Mouse (Mus musculus): ENCODE data around the gene Csf2rb2. TPM values are rescaled to one million over a fixed set of nuclear protein-coding genes. Genes with fewer than 3 reads are reported as not detected.
"Not testable (repeated sequence)": the region's sequence is repeated elsewhere in the genome, so short reads cannot be mapped to it uniquely, and the experiment has no call there.

Csf2rb2 gene
- polyA plus RNA-seq, 1 experiment from 2014 or later: 0.39 TPM

DNA sequence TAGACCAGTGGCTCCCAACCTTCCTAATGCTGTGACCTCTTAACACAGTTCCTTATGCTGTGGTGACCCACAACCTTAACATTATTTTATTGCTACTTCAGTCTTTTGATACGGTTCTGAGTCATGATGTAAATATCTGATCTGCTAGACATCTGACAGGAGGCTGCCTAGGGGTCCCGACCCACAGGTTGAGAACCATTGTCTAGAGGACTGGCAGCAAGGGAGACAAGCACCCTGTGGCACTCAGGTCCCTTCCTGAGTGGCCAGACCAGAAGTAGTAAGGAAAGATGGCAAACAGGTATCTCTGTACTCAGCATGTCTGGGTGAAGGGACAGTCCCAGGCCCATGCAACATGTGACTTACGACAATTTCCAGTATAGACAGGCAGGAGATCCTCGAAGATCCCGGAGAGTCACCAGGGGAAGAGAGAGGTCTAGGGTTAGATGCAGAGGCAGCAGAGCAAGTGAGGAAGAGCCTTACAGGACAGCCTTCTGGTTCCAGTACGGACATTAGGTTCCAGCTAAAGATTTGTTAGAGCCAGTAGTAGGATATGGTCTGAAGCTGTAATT lies 1.8 kb downstream of the Csf2rb2 start:
- ATAC-seq (replicated peaks; ENCODE audit: low FRiP score, low read depth) (no peak), DNase-seq (ENCODE audit: low spot score) (no peak)
- H3K27ac ChIP-seq: no peak overlapping the region
- no peak overlapping the region for H3K9ac ChIP-seq (ENCODE audit: low read depth, low read length)
- no peaks in the 10 kb centered on the region for H3K9me3 ChIP-seq (replicated peaks; ENCODE audit: low read length)
- TF ChIP-seq CTCF (IDR thresholded peaks at IDR 0.05; ENCODE audit: low read depth): no peak
- no peak overlapping the region for H3K4me3 ChIP-seq (replicated peaks; ENCODE audit: low read depth, low read length)
- H3K4me2 ChIP-seq (ENCODE audit: low read length): no peak overlapping the region
- H3K4me1 ChIP-seq (replicated peaks; ENCODE audit: insufficient read depth, low read length): no peaks in the 10 kb centered on the region
- no peaks in the 10 kb centered on the region for H3K27me3 ChIP-seq (ENCODE audit: insufficient read depth, low read length)
- 88% methylated on average over 6 of the region's 6 CpGs for WGBS
- no peaks in the 10 kb centered on the region for H3K36me3 ChIP-seq (ENCODE audit: insufficient read depth, low read length)

DNA sequence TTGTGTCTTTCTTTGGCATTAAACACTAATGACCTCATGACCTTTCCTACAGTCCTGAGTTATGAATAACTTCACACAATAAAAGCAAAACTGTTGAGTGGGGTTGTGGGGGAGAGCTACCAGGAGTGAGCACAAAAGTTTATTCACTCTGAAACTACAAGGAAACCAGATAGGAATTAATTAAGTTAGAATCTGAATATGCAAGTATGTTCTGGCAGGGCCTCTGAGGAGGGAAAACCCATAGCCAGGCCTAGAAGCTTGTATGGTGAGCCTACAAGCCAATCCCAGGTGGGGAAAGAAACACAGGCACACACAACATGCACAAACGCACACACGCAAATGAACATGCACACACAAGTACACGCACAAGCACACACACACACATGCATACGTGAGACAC lies 2.8 kb downstream of the Csf2rb2 start:
- ATAC-seq (replicated peaks; ENCODE audit: low FRiP score, low read depth) (no peak), DNase-seq (ENCODE audit: low spot score) (no peak)
- Histone ChIP-seq H3K4me3 (replicated peaks; ENCODE audit: low read depth, low read length) (no peak overlapping the region), H3K27me3 (ENCODE audit: insufficient read depth, low read length) (no peaks in the 10 kb centered on the region), H3K4me2 (ENCODE audit: low read length) (no peak overlapping the region), H3K36me3 (ENCODE audit: insufficient read depth, low read length) (no peaks in the 10 kb centered on the region), H3K9ac (ENCODE audit: low read depth, low read length) (no peak overlapping the region), H3K4me1 (replicated peaks; ENCODE audit: insufficient read depth, low read length) (no peaks in the 10 kb centered on the region), H3K9me3 (replicated peaks; ENCODE audit: low read length) (no peaks in the 10 kb centered on the region), H3K27ac (no peak overlapping the region)
- WGBS: 97% methylated on average over 4 of the region's 4 CpGs
- TF ChIP-seq CTCF (IDR thresholded peaks at IDR 0.05; ENCODE audit: low read depth): no peak

DNA sequence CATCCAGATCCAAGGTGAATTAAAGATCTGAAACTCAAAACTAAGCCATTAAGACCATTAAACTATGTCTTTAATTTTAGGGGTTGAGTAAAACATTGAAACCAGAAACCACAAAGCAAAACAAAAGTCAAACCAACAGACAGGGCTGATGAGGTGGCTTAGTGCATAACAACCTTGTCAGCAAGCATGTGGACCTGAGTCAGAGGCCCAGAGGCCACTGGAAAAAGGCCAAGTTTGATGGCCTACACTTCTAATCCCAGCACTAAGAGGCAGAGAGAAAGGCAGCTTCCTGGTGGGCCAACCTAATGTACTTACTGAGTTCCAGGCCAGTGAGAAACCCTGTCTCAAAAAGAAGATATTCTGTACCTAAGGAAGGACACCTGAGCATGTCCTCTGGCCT lies 4.7 kb downstream of the Csf2rb2 start:
- Histone ChIP-seq H3K27me3 (ENCODE audit: insufficient read depth, low read length) (no peaks in the 10 kb centered on the region), H3K36me3 (ENCODE audit: insufficient read depth, low read length) (no peaks in the 10 kb centered on the region), H3K27ac (no peak overlapping the region), H3K4me1 (replicated peaks; ENCODE audit: insufficient read depth, low read length) (no peaks in the 10 kb centered on the region), H3K4me3 (replicated peaks; ENCODE audit: low read depth, low read length) (no peak overlapping the region), H3K4me2 (ENCODE audit: low read length) (no peak overlapping the region), H3K9ac (ENCODE audit: low read depth, low read length) (no peak overlapping the region), H3K9me3 (replicated peaks; ENCODE audit: low read length) (no peaks in the 10 kb centered on the region)
- no peak for TF ChIP-seq CTCF (IDR thresholded peaks at IDR 0.05; ENCODE audit: low read depth)
- DNase-seq (ENCODE audit: low spot score) (no peak), ATAC-seq (replicated peaks; ENCODE audit: low FRiP score, low read depth) (no peak)

DNA sequence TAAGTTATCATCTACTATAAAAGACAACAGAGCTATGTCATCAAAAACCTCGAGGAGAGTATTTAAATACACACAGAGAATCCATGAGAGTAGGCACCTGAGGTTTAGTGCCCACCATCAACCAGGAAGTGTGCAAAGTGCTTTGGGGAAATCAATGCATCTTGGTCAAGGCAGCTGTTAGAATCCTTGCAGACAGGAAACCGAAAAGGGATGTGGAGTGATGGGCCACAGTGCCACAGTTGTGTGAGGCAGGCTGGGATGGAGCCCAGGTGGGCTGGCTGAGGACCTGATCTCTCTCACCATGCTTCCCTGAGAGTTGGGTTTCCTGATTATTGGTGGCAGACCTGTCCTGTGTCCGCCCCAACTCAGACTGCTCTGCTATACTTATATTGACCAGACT lies 5.9 kb downstream of the Csf2rb2 start:
- Histone ChIP-seq H3K9me3 (replicated peaks; ENCODE audit: low read length) (no peaks in the 10 kb centered on the region), H3K27me3 (ENCODE audit: insufficient read depth, low read length) (no peaks in the 10 kb centered on the region), H3K4me2 (ENCODE audit: low read length) (no peak overlapping the region), H3K4me3 (replicated peaks; ENCODE audit: low read depth, low read length) (no peak overlapping the region), H3K9ac (ENCODE audit: low read depth, low read length) (no peak overlapping the region), H3K36me3 (ENCODE audit: insufficient read depth, low read length) (no peaks in the 10 kb centered on the region), H3K4me1 (replicated peaks; ENCODE audit: insufficient read depth, low read length) (no peaks in the 10 kb centered on the region), H3K27ac (no peak overlapping the region)
- ATAC-seq (replicated peaks; ENCODE audit: low FRiP score, low read depth) (no peak), DNase-seq (ENCODE audit: low spot score) (no peak)
- no peak for TF ChIP-seq CTCF (IDR thresholded peaks at IDR 0.05; ENCODE audit: low read depth)
- 79% methylated on average over 3 of the region's 3 CpGs for WGBS

DNA sequence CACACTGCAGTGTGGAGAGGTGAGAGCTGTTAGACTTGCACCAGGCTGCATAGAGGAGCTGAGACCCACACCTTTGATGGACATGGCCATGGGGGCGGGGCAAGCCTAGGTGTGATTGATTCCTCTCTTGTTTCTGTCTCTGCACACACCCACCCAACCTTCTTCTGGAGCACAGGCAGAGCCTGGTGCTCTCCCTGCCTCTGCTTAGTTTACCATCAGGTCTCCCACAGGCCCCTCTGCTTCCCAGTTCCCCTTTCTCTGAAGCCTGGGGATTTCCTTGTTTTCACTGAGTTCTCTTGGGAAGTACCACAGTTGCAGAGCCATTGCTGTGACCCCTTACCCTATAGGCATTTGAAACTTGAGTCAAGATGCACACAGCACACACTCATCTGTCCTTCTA lies 7.0 kb downstream of the Csf2rb2 start:
- DNase-seq (ENCODE audit: low spot score) (no peak), ATAC-seq (replicated peaks; ENCODE audit: low FRiP score, low read depth) (no peak)
- H3K27me3 ChIP-seq (ENCODE audit: insufficient read depth, low read length): no peaks in the 10 kb centered on the region
- no peaks in the 10 kb centered on the region for H3K4me1 ChIP-seq (replicated peaks; ENCODE audit: insufficient read depth, low read length)
- no peaks in the 10 kb centered on the region for H3K9me3 ChIP-seq (replicated peaks; ENCODE audit: low read length)
- 63% methylated on average over 1 of the region's 1 CpGs for WGBS
- H3K27ac ChIP-seq: no peak overlapping the region
- H3K4me3 ChIP-seq (replicated peaks; ENCODE audit: low read depth, low read length): no peak overlapping the region
- no peak overlapping the region for H3K4me2 ChIP-seq (ENCODE audit: low read length)
- no peak overlapping the region for H3K9ac ChIP-seq (ENCODE audit: low read depth, low read length)
- TF ChIP-seq CTCF (IDR thresholded peaks at IDR 0.05; ENCODE audit: low read depth): no peak
- H3K36me3 ChIP-seq (ENCODE audit: insufficient read depth, low read length): no peaks in the 10 kb centered on the region

DNA sequence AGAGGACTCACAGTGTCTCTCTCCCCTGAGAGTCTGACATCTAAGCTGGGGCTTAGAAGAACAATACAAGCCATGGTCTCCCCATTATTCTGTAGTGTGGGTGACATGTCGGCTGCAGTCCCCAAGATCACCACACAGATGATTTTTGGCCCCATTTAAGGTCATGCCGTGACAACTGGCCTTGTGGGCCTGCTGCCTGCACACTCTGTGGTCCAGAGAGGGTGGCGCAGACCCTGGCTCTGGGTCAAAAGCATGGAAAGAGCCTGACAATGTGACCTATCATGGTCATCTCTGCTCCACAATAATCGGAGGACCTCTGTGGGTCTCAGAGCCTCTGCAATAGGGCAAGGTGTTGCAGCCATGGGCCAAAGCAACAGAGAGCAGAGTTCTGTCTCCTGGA lies 11.8 kb downstream of the Csf2rb2 start:
- 89% methylated on average over 4 of the region's 4 CpGs for WGBS
- DNase-seq (ENCODE audit: low spot score): no peak
- Histone ChIP-seq H3K4me2 (ENCODE audit: low read length) (no peak overlapping the region), H3K36me3 (ENCODE audit: insufficient read depth, low read length) (no peaks in the 10 kb centered on the region), H3K27ac (no peak overlapping the region), H3K4me1 (replicated peaks; ENCODE audit: insufficient read depth, low read length) (no peaks in the 10 kb centered on the region), H3K27me3 (ENCODE audit: insufficient read depth, low read length) (no peaks in the 10 kb centered on the region), H3K9me3 (replicated peaks; ENCODE audit: low read length) (no peaks in the 10 kb centered on the region), H3K4me3 (replicated peaks; ENCODE audit: low read depth, low read length) (no peak overlapping the region), H3K9ac (ENCODE audit: low read depth, low read length) (no peak overlapping the region)
- TF ChIP-seq CTCF (IDR thresholded peaks at IDR 0.05; ENCODE audit: low read depth): no peak
- ATAC-seq (replicated peaks; ENCODE audit: low FRiP score, low read depth): no peak

DNA sequence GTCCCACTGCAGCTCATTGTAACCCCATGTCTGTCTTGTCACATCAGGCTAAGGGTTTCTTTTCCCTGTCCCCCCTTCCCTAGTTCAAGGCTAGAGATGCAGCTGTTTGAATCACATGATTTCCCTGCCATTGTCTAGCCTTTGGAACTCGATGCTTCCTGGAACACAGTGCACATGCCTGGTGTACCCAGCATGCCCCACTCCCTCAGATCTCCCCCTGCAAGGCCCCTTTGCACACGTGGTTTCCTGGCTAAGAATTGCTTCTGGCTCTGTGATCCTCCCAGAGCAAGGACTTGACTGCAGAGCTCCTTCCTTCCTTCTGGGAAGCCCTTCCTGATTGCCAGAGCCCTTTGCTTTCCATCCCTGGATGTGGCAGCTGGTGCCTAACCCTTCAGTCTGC lies 12.3 kb downstream of the Csf2rb2 start:
- not testable (repeated sequence) for H3K9ac ChIP-seq (ENCODE audit: low read depth, low read length); DNase-seq (ENCODE audit: low spot score); H3K9me3 ChIP-seq (replicated peaks; ENCODE audit: low read length); H3K4me2 ChIP-seq (ENCODE audit: low read length); H3K36me3 ChIP-seq (ENCODE audit: insufficient read depth, low read length); H3K4me3 ChIP-seq (replicated peaks; ENCODE audit: low read depth, low read length); H3K4me1 ChIP-seq (replicated peaks; ENCODE audit: insufficient read depth, low read length); ATAC-seq (replicated peaks; ENCODE audit: low FRiP score, low read depth); H3K27me3 ChIP-seq (ENCODE audit: insufficient read depth, low read length); H3K27ac ChIP-seq
- 5% methylated on average over 2 of the region's 2 CpGs for WGBS

DNA sequence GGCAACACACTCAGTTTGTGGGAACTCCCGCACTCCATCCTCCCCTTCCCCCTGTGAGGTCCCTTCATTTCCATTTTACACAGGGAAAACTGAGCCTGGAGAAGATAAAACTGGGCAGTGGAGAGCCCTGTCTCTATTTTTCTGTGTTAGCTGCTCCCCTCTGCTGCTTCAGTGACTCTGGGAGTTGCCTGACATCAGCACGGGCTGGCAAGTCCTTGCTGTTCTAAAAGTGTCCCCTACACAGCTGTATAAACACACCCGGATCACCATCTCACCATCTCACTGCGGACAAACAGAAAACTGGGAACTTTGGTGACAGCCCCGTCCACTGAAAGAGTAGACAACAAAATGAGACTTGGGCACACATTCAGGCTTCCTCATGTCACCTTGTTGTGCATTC lies 15.7 kb downstream of the Csf2rb2 start:
- ATAC-seq (replicated peaks; ENCODE audit: low FRiP score, low read depth); H3K27ac ChIP-seq; H3K4me2 ChIP-seq (ENCODE audit: low read length); H3K36me3 ChIP-seq (ENCODE audit: insufficient read depth, low read length); H3K9ac ChIP-seq (ENCODE audit: low read depth, low read length); H3K9me3 ChIP-seq (replicated peaks; ENCODE audit: low read length); H3K4me1 ChIP-seq (replicated peaks; ENCODE audit: insufficient read depth, low read length); H3K27me3 ChIP-seq (ENCODE audit: insufficient read depth, low read length); H3K4me3 ChIP-seq (replicated peaks; ENCODE audit: low read depth, low read length): not testable (repeated sequence)
- peak; percentile 31 for DNase-seq (ENCODE audit: low spot score)
- 11% methylated on average over 4 of the region's 5 CpGs for WGBS
